Mouse (Mus musculus) lung, adult 18-20 months (tissue): ENCODE results near the gene Spata17.
A peak's percentile ranks its signal among the peaks of the same experiment; 100 is the strongest.

Experiments
- DNase-seq, 2 experiments: peaks; one replicate each; pipeline ENCODE4 v3.0.0; 2022; ENCODE audit warnings: mixed read lengths in 2 of 2

Spata17 gene

GRCm38 (mm10) chr1:187077043-187077334, 138.3 kb downstream of the Spata17 start:
- DNase-seq, result no peak

- DNase-seq, result no peak
Observed at GRCm38 (mm10) chr1:187076198-187077042, 138.8 kb downstream of the Spata17 start.

- DNase-seq, result peak in 1 of 2 experiments; percentile 14
Observed at GRCm38 (mm10) chr1:187059874-187060273, 155.4 kb downstream of the Spata17 start.

- DNase-seq, result no peak
Observed at GRCm38 (mm10) chr1:187054333-187054732, 160.9 kb downstream of the Spata17 start.

GRCm38 (mm10) chr1:187053862-187054261, 161.4 kb downstream of the Spata17 start:
- DNase-seq, result peak in 1 of 2 experiments; percentile 18

- no peak for DNase-seq
Observed at GRCm38 (mm10) chr1:187052532-187052931, 162.7 kb downstream of the Spata17 start.

GRCm38 (mm10) chr1:187051296-187051695, 164.0 kb downstream of the Spata17 start:
- no peak for DNase-seq

- peak; percentile 8 to 49 for DNase-seq
Observed at GRCm38 (mm10) chr1:187048681-187049288, 166.5 kb downstream of the Spata17 start.

- no peak for DNase-seq
Observed at GRCm38 (mm10) chr1:187044726-187045125, 170.5 kb downstream of the Spata17 start.

- DNase-seq, result no peak
Observed at GRCm38 (mm10) chr1:187039801-187040200, 175.5 kb downstream of the Spata17 start.

- no peak for DNase-seq
Observed at GRCm38 (mm10) chr1:187035785-187036184, 179.5 kb downstream of the Spata17 start.

GRCm38 (mm10) chr1:187031796-187032195, 183.5 kb downstream of the Spata17 start:
- peak in 1 of 2 experiments; percentile 40 for DNase-seq

- DNase-seq, result no peak
Observed at GRCm38 (mm10) chr1:187028841-187029240, 186.4 kb downstream of the Spata17 start.

- DNase-seq, result peak in 1 of 2 experiments; percentile 2
Observed at GRCm38 (mm10) chr1:187020011-187020410, 195.3 kb downstream of the Spata17 start.

GRCm38 (mm10) chr1:187016116-187016515, 199.1 kb downstream of the Spata17 start:
- DNase-seq, result no peak

- DNase-seq, result no peak
Observed at GRCm38 (mm10) chr1:187015673-187016072, 199.6 kb downstream of the Spata17 start.

- no peak for DNase-seq
Observed at GRCm38 (mm10) chr1:187014141-187014540, 201.1 kb downstream of the Spata17 start.

GRCm38 (mm10) chr1:187011601-187012000, 203.7 kb downstream of the Spata17 start:
- DNase-seq, result no peak

GRCm38 (mm10) chr1:187010071-187010470, 205.2 kb downstream of the Spata17 start:
- DNase-seq, result no peak

- DNase-seq, result no peak
Observed at GRCm38 (mm10) chr1:187008236-187008635, 207.0 kb downstream of the Spata17 start.

GRCm38 (mm10) chr1:187006227-187006925, 208.9 kb downstream of the Spata17 start:
- DNase-seq, result peak in 1 of 2 experiments; percentile 5

- no peak for DNase-seq
Observed at GRCm38 (mm10) chr1:187004306-187004705, 211.0 kb downstream of the Spata17 start.

- no peak for DNase-seq
Observed at GRCm38 (mm10) chr1:187003441-187003861, 211.8 kb downstream of the Spata17 start.
